Mouse (Mus musculus): Measurements from ENCODE around the gene Runx1. TPM values are rescaled to one million over a fixed set of nuclear protein-coding genes. Genes with fewer than 3 reads are reported as not detected.

Gene Runx1
- polyA plus RNA-seq (2014; fragmentation: Illumina TruSeq; extraction: RNeasy Lipid Tissue Mini Kit (QIAGEN cat#74804); ENCODE audit: low read depth, low replicate concordance) = 2.4 TPM

GRCm38 (mm10) chr16:92825908-92826650 is at the start of gene Runx1:
Gene Runx1, minus strand, starts transcription at chr16:92826149.

Measured in adrenal gland, adult 10 weeks (tissue).